Mouse (Mus musculus) stomach, embryonic 16.5 days (tissue): Measurements from ENCODE around the gene Tenm3. TPM values are rescaled to one million over a fixed set of nuclear protein-coding genes. Genes with fewer than 3 reads are reported as not detected.

Source experiments
- ATAC-seq: fragments of 200-750 bp; cut with Nextera tagmentation; 2 replicates; pipeline ENCODE4 v1.8.0; 2017; ENCODE audit warnings: moderate number of reproducible peaks, moderate TSS enrichment; ENCODE audit not compliant: insufficient read depth, low FRiP score
- H3K27ac ChIP-seq: fragments of 300-500 bp; sonication (generic); 2 replicates; pipeline ENCODE4 v1.5.1; 2014; ENCODE audit warnings: low read length
- H3K27me3 ChIP-seq: fragments of 300-500 bp; sonication (generic); 2 replicates; pipeline ENCODE4 v1.6.1; 2014; ENCODE audit warnings: low read length, control low read depth, mixed read lengths; ENCODE audit not compliant: control insufficient read depth, insufficient read depth
- H3K36me3 ChIP-seq: fragments of 300-500 bp; sonication (generic); 2 replicates; pipeline ENCODE4 v1.6.1; 2014; ENCODE audit warnings: low read length; ENCODE audit not compliant: control insufficient read depth, insufficient read depth
- H3K4me1 ChIP-seq: fragments of 300-500 bp; sonication (generic); 2 replicates; pipeline ENCODE4 v1.6.1; 2014; ENCODE audit warnings: low read length, control low read depth, mixed read lengths; ENCODE audit not compliant: control insufficient read depth, insufficient read depth
- H3K4me2 ChIP-seq: fragments of 300-500 bp; sonication (generic); 2 replicates; pipeline ENCODE4 v1.6.1; 2014; ENCODE audit warnings: low read depth, low read length, mixed read lengths
- H3K4me3 ChIP-seq: fragments of 300-500 bp; sonication (generic); replicated peaks from 2 replicates; pipeline ENCODE4 v1.5.1; 2014; ENCODE audit warnings: mild to moderate bottlenecking, low read length
- H3K9ac ChIP-seq: fragments of 300-500 bp; sonication (generic); 2 replicates; pipeline ENCODE4 v1.6.1; 2014; ENCODE audit warnings: low read length
- H3K9me3 ChIP-seq: fragments of 300-500 bp; sonication (generic); replicated peaks from 2 replicates; pipeline ENCODE4 v1.6.1; 2016; ENCODE audit warnings: low read length, control low read depth; ENCODE audit not compliant: control insufficient read depth
- WGBS: fragments of 180-500 bp; shearing (Covaris S2); extraction: QIAGEN DNeasy Blood & Tissue Kit; methylation state at CpG from one replicate; pipeline ENCODE4 v1.1.7; 2014; 5-methylcytosine and 5-hydroxymethylcytosine counted together
- polyA plus RNA-seq: library from polyadenylated mRNA; unstranded; fragments of >200 nt; fragmentation: Nextera tagmentation; extraction: Ambion mirVana; gene quantifications from 2 replicates; pipeline ENCODE4 v1.2.1, GENCODE M21; 2015

Tenm3 gene
- polyA plus RNA-seq, 1 experiment from 2014 or later: 12.5 TPM

DNA sequence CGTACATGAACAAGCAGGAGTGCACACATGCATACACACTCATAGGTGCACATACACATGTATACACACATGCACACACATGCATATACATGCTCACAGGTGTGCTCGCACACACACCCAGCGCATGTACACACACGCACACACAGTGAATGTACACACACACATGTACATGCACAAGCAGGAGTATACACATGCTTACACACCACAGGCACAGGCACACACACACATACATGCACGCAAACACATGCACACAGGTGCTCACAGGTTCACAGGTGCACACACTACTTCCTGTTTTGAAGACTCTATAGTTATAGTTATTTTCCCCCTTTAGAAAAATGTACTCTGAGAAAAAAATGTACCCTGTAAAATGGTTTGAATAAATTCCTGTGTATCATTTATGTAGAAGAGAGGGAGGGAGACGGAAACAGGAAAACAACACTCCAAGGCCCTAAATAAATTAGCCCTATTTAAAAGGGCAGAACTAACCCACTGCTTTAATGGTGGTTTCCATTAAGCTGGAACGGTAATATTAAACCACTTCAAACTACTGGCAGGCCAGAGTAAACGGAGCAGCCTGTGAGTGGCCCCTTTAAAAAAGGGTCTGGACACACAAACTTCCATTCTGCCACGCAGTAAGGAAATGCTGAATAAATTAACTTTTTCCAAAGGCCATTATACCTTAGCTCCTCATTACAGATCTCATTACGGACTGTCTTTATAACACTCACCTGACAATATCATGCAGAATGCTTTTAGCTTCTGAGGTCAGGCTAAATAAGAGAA lies 335.8 kb downstream of the Tenm3 start:
- WGBS: 70% methylated on average over 10 of the region's 10 CpGs
- ATAC-seq: no peak
- Histone ChIP-seq H3K4me2 (no peak overlapping the region), H3K9me3 (no peaks in the 10 kb centered on the region), H3K4me1 (no peaks in the 10 kb centered on the region), H3K36me3 (no peaks in the 10 kb centered on the region), H3K9ac (no peak overlapping the region), H3K27me3 (no peaks in the 10 kb centered on the region), H3K27ac (no peak overlapping the region), H3K4me3 (no peak overlapping the region)

DNA sequence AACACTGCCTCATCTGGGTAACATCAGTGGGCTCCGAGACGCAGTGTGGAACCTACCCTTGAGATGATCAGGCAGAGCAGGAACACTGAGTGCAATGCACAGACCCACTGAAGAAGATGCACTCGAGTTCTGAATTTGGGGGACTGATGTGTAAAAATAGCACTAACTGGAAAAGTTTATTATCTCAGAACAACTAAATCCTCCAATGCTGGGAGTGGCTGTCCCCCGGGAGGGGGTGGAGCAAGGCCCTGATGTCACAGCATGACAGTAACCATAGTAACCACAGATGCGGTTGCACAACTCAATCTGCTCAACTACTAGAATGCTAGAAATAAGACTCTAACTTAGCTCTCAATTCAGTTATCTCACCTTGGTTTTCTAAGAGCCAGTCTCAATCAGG lies 351.3 kb downstream of the Tenm3 start:
- H3K9me3 ChIP-seq: no peaks in the 10 kb centered on the region
- H3K4me2 ChIP-seq: no peak overlapping the region
- H3K9ac ChIP-seq: no peak overlapping the region
- no peaks in the 10 kb centered on the region; the same call in 1 of the 2 replicates for H3K4me1 ChIP-seq
- 78% methylated on average over 5 of the region's 5 CpGs for WGBS
- H3K4me3 ChIP-seq: no peak overlapping the region
- no peak overlapping the region for H3K27ac ChIP-seq
- H3K36me3 ChIP-seq: no peaks in the 10 kb centered on the region
- no peak for ATAC-seq
- H3K27me3 ChIP-seq: no peaks in the 10 kb centered on the region

DNA sequence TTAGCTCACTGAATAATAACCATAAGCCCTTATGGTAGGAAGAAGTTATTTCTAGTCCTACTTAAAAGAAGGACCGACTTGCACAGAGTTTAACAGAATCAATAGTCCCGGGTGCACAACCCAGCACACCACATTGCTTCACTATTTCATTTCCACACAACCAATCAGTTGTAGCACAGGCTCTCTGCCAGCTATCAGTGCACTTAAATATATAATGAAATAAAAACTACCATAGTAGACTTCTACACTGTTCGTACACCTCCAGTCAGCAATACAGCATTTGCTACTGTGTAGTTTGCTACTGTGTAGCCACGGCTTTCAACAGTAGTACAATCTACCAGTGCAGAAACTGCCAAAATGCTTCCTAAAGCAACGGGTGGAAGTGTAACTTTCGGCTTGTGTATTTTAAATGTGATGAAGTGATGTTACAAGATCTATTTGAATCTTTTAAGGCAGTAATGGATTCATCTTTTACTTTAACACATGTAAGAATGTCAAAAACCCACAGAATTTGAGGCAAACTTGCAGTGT lies 353.1 kb downstream of the Tenm3 start:
- no peaks in the 10 kb centered on the region for H3K27me3 ChIP-seq
- 76% methylated on average over 6 of the region's 6 CpGs for WGBS
- H3K4me1 ChIP-seq: no peaks in the 10 kb centered on the region; the same call in 1 of the 2 replicates

DNA sequence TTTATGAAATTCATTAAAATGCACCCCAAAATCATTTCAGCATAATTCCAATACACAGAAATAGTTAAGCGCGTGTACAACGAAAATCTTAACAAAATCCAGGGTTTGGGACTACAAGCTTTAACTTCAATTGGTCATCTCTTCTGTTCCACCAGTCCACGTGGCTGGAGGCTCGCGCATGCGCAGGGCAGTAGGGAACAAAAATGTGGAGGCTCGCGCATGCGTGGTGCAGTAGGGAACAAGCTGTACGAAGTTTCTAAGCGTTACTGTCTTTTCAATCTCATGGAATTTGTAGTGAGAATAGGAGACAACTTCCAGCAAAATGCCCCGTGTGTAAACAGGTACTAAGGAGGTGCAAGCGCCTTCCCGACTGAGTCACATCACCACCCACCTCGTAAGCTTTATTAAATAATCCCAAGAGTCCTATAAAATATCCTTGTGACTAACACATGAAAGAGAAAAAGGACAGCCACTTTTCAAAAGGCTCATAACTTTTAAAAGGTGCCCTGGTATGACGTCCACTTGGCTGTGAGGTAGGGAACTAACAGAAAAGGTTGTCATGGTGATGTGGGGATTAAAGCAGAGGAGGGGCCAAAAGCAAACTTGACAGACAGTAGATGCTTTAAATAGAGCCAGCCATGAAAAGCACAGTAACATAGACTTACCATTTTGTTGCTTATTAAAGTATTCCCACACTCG lies 353.7 kb downstream of the Tenm3 start:
- Histone ChIP-seq H3K4me3 (no peak overlapping the region), H3K27me3 (no peaks in the 10 kb centered on the region), H3K4me2 (no peak overlapping the region), H3K9me3 (no peaks in the 10 kb centered on the region), H3K9ac (no peak overlapping the region), H3K27ac (no peak overlapping the region), H3K4me1 (no peaks in the 10 kb centered on the region; the same call in 1 of the 2 replicates), H3K36me3 (no peaks in the 10 kb centered on the region)
- peak; percentile 29; the same call in 1 of the 2 replicates for ATAC-seq
- WGBS: 80% methylated on average over 18 of the region's 18 CpGs

More for the DNA sequence above, 353.1 kb downstream of the Tenm3 start:
- no peaks in the 10 kb centered on the region for H3K9me3 ChIP-seq
- H3K9ac ChIP-seq: no peak overlapping the region
- no peak overlapping the region for H3K27ac ChIP-seq
- no peak overlapping the region for H3K4me3 ChIP-seq
- no peak overlapping the region for H3K4me2 ChIP-seq
- no peaks in the 10 kb centered on the region for H3K36me3 ChIP-seq
- no peak for ATAC-seq

DNA sequence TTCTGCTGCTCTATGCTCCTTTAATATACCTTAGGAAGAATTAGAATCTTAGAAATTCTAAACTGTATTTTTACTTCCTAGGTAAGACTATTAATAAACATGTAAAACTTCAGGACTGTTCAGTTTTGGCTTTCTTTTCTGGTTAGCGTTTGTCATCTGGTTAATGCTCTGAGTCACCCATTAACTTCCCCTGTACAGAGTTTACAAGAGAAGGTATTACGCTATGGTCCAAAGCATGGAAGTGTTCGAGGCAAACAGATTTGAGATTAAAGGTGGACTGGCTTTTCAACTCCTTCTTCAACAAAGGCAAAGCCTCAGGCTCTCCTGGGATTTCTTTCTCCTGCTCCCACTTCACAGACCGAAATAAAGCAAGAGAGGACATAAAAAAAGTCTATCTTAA lies 354.3 kb downstream of the Tenm3 start:
- Histone ChIP-seq H3K4me3 (no peak overlapping the region), H3K27me3 (no peaks in the 10 kb centered on the region), H3K4me2 (no peak overlapping the region), H3K27ac (peak overlapping the region; percentile 38; the same call in 1 of the 2 replicates), H3K9me3 (no peaks in the 10 kb centered on the region), H3K4me1 (no peaks in the 10 kb centered on the region; the same call in 1 of the 2 replicates), H3K36me3 (no peaks in the 10 kb centered on the region), H3K9ac (no peak overlapping the region)
- 58% methylated on average over 4 of the region's 4 CpGs for whole genome bisulfite sequencing
- no peak for ATAC-seq

DNA sequence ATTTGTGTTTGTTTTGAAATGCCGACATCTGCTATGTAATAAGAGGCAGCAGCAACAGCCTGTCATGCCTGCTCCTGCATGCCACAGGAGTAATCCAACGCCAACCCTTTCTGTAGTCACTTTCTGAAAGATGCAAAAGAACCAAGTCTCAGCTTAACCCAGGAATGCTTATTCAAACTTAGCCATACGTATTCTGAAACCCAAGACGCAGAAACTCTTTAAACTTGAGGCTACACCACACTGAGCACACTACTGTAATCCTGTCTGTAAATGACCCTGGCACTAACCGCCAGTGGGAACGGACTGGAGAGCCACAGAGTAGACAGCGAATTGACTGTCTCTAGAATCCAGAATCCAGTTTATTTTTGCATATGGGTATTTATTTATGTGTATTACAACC lies 354.9 kb downstream of the Tenm3 start:
- 58% methylated on average over 7 of the region's 7 CpGs for WGBS
- H3K4me1 ChIP-seq: no peaks in the 10 kb centered on the region; the same call in 1 of the 2 replicates
- no peaks in the 10 kb centered on the region for H3K36me3 ChIP-seq
- H3K27ac ChIP-seq: peak overlapping the region; percentile 52
- 0 out of 2 replicates have a peak overlapping the region, but pooled peaks have one; percentile 9 for H3K4me2 ChIP-seq
- no peaks in the 10 kb centered on the region for H3K9me3 ChIP-seq
- no peak overlapping the region for H3K4me3 ChIP-seq
- no peak overlapping the region for H3K9ac ChIP-seq
- H3K27me3 ChIP-seq: no peaks in the 10 kb centered on the region
- ATAC-seq: no peak

DNA sequence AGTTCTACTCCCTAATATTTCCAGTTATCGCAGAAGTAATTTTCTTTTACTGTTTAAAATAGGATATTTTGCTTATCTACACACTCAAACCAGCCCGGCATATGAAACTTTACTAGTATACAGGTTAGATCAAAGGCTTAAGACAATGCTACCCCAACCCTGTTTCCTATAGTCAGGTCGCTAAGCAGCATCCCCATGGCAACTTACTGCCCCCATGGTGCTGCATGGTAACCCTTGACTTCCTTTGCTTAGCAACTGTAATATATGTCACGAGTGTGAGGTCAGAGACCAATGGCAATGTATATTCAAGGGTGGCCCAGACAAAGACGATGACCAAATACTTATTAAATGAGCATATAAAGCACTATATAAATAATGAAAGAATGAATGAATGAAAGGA lies 359.6 kb downstream of the Tenm3 start:
- no peaks in the 10 kb centered on the region for H3K36me3 ChIP-seq
- no peak overlapping the region for H3K4me3 ChIP-seq
- no peaks in the 10 kb centered on the region; the same call in 1 of the 2 replicates for H3K4me1 ChIP-seq
- 82% methylated on average over 5 of the region's 5 CpGs for WGBS
- H3K27ac ChIP-seq: no peak overlapping the region
- no peaks in the 10 kb centered on the region for H3K27me3 ChIP-seq
- no peak for ATAC-seq
- H3K9ac ChIP-seq: no peak overlapping the region
- no peak overlapping the region for H3K4me2 ChIP-seq
- no peaks in the 10 kb centered on the region for H3K9me3 ChIP-seq

DNA sequence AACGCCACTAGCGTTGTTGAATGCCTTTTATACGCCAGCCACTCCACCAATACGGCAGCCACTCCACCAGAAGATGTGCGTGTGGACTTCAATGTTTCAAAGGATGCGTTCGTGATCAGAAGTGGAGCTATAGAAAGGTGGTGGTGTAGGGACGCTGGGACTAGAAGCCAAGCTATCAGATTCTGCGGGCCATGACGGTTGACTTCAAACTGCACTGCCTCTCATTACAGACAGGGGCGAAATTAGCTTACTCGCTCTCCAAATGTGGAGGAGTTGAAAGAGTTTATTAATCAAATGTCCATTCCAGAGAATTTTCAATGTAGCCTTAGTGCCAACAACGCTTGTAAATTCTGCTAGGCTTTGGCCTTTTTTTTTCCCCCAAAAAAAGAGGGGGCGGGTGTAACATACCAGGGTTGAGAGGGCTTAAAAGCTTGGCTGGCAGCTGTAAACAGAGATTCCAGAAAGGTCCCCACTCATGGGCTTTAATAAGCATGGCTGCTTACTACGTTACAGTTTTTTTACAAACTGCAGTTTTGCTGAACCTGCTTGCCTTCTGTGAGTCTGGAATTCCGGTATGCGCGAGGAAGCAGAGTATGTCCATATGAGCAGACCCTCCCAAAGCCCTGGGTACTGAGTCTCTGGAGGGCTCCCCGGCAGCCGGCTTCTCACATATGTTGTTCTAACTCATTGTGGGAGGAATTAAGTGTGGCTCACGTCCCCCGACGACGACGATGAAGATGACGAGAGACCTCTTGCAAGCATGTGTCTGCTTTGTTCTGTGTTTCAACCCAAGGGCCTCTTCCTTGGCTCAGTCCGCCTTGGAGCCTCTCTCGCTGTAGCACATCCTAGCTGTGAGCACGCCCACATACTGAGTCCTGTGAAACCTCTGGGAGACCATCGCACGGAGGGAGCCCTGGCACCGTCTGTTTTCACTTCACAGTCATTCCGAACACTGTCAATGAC lies 361.8 kb downstream of the Tenm3 start:
- Histone ChIP-seq H3K4me2 (peak overlapping the region; percentile 35), H3K9me3 (no peaks in the 10 kb centered on the region), H3K36me3 (no peaks in the 10 kb centered on the region), H3K27ac (peak overlapping the region; percentile 75), H3K4me1 (no peaks in the 10 kb centered on the region), H3K9ac (no peak overlapping the region), H3K4me3 (peak overlapping the region; percentile 8; the same call in 1 of the 2 replicates), H3K27me3 (no peaks in the 10 kb centered on the region)
- ATAC-seq: peak; percentile 73
- WGBS: 63% methylated on average over 33 of the region's 33 CpGs
